Mouse (Mus musculus) heart, embryonic 13.5 days (tissue): ENCODE results near the gene Sox5. TPM values are rescaled to one million over a fixed set of nuclear protein-coding genes. Genes with fewer than 3 reads are reported as not detected.

ENCODE experiments used
- ATAC-seq: fragments of 200-750 bp; cut with Nextera tagmentation; 2 replicates; pipeline ENCODE4 v1.8.0; 2017; ENCODE audit warnings: moderate TSS enrichment; ENCODE audit not compliant: insufficient number of reproducible peaks, low FRiP score, low TSS enrichment; ENCODE audit errors: extremely low read depth
- H3K27ac ChIP-seq: fragments of 300-500 bp; sonication (generic); replicated peaks from 2 replicates; pipeline ENCODE4 v1.5.1; 2015; ENCODE audit warnings: moderate library complexity, mild to moderate bottlenecking, inconsistent platforms
- H3K27me3 ChIP-seq: fragments of 300-500 bp; sonication (generic); replicated peaks from 2 replicates; pipeline ENCODE4 v1.6.1; 2015; ENCODE audit warnings: mild to moderate bottlenecking, inconsistent platforms
- H3K36me3 ChIP-seq: fragments of 300-500 bp; sonication (generic); 2 replicates; pipeline ENCODE4 v1.6.1; 2015; ENCODE audit warnings: mild to moderate bottlenecking, inconsistent platforms
- H3K4me1 ChIP-seq: fragments of 300-500 bp; sonication (generic); 2 replicates; pipeline ENCODE4 v1.6.1; 2015; ENCODE audit warnings: inconsistent platforms
- H3K4me2 ChIP-seq: fragments of 300-500 bp; sonication (generic); 2 replicates; pipeline ENCODE4 v1.6.1; 2015; ENCODE audit warnings: inconsistent platforms, mild to moderate bottlenecking, moderate library complexity
- H3K4me3 ChIP-seq: fragments of 300-500 bp; sonication (generic); 2 replicates; pipeline ENCODE4 v1.5.1; 2015; ENCODE audit warnings: moderate library complexity, mild to moderate bottlenecking, inconsistent platforms
- H3K9ac ChIP-seq: fragments of 300-500 bp; sonication (generic); 2 replicates; pipeline ENCODE4 v1.6.1; 2015; ENCODE audit warnings: inconsistent platforms, mild to moderate bottlenecking, moderate library complexity
- H3K9me3 ChIP-seq: fragments of 300-500 bp; sonication (generic); 2 replicates; pipeline ENCODE4 v1.6.1; 2016; ENCODE audit warnings: inconsistent platforms
- WGBS: fragments of 180-500 bp; shearing (Covaris S2); methylation state at CpG from one replicate; pipeline ENCODE4 v1.1.7; 2015; ENCODE audit warnings: mixed read lengths; 5-methylcytosine and 5-hydroxymethylcytosine counted together
- polyA plus RNA-seq: library from polyadenylated mRNA; unstranded; fragments of >200 nt; fragmentation: Nextera tagmentation; extraction: Ambion mirVana; gene quantifications from 2 replicates; pipeline ENCODE4 v1.2.1, GENCODE M21; 2015

The Sox5 gene
- polyA plus RNA-seq, 1 experiment from 2014 or later, result 12.1 TPM

DNA sequence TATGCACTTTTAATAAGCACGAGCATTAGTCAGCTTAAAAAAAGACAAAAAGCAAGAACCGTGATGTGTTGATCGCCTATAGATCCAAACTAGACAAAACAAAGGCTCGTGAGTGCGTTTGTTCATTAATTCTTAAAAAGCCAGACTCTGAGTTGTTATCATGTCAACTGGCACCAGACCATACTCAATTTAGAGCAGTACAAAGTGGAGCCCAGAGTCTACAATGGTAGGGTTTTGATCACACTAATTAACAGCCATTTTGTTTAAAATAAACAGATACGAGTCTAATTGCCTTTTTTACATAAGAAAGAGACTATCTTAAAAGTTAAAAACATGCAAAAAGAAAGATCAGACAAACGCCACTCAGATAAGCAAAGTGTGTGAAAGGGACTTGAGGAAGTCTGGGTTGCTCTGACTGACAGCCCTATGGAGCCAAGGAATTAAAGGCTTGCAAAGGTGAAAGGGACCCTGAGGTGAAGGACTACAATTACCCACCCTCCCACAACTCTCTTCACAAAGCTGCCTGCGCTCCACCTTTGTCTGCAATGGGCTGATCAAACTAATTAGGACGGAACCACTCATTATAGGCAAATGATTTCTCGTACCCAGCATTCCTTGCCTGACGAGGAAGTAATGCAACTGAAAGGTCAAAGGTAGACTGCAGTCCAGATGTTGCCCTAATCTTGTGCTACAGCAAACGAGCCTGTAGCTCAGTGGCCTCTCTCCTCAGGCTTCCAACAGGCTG, 100.6 kb downstream of the Sox5 start:
- 61% methylated on average over 12 of the region's 12 CpGs for WGBS
- Histone ChIP-seq H3K36me3 (no peaks in the 10 kb centered on the region), H3K27me3 (no peaks in the 10 kb centered on the region), H3K4me1 (no peaks in the 10 kb centered on the region), H3K9me3 (no peaks in the 10 kb centered on the region), H3K9ac (no peak overlapping the region), H3K4me3 (no peak overlapping the region), H3K4me2 (no peak overlapping the region), H3K27ac (no peak overlapping the region)
- no peak for ATAC-seq

DNA sequence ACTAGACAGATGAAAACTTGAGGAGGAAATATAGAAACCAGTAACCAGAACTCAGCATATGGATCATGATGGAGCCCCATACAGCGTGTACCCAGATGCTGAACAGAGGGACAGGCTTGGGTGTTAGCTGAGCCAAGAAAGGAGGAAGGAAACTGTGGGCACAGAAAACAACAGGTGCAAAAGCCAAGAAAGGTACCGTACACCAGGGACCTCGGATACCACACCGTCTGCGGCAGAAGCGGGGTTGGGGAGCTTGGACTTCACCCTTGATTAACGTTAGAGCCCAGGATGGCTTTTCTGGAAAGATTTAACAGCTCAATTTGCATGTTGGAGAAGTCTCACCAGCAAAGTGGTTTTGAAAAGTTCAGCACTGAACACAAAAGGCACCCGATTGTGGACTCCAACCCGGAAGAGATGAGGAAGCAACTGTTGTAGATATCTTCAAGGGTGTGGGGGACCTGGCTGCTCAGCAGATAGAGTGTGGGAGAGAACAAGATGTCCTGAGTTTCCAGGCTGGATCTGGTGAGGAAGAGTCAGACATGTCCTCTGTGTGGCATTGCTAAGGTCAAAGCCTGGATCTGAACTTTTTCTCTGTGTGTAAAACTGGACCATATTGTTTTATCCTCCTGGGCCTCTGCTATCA, 104.2 kb downstream of the Sox5 start:
- no peaks in the 10 kb centered on the region for H3K36me3 ChIP-seq
- no peak overlapping the region for H3K4me3 ChIP-seq
- H3K4me2 ChIP-seq, result no peak overlapping the region
- 79% methylated on average over 9 of the region's 9 CpGs for WGBS
- no peaks in the 10 kb centered on the region for H3K9me3 ChIP-seq
- ATAC-seq, result no peak
- H3K27me3 ChIP-seq, result no peaks in the 10 kb centered on the region
- no peak overlapping the region for H3K27ac ChIP-seq
- H3K9ac ChIP-seq, result no peak overlapping the region
- H3K4me1 ChIP-seq, result no peaks in the 10 kb centered on the region

DNA sequence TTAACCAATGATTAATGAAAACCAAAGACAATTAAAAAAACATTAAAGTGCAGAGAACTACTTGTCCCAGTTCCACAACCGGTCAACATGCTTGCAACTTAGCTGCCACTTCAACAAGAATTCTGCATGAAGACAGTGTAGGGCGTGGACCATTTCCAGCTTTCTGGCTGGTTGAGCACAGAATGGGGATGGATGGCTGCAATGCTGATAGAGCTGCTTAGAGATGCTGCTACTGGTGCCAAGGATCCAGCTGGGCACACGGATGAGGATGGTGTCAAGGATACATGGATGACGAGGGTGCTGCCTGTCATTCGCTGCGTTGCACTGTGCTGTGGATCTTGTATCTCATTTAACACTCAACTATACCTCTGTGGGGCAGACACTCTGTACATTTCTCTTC, 106.7 kb downstream of the Sox5 start:
- H3K4me3 ChIP-seq, result no peak overlapping the region
- WGBS, result 84% methylated on average over 6 of the region's 6 CpGs

GRCm38 (mm10) chr6:144673906-144674305, 107.9 kb downstream of the Sox5 start:
- Histone ChIP-seq H3K9me3 (no peaks in the 10 kb centered on the region), H3K4me2 (no peak overlapping the region), H3K27me3 (no peaks in the 10 kb centered on the region), H3K27ac (no peak overlapping the region), H3K36me3 (no peaks in the 10 kb centered on the region), H3K9ac (no peak overlapping the region), H3K4me1 (no peaks in the 10 kb centered on the region), H3K4me3 (no peak overlapping the region)
- 77% methylated on average over 8 of the region's 8 CpGs for WGBS
- ATAC-seq, result no peak

More for the DNA sequence above, 106.7 kb downstream of the Sox5 start:
- no peak overlapping the region for H3K27ac ChIP-seq
- H3K27me3 ChIP-seq, result no peaks in the 10 kb centered on the region
- H3K9ac ChIP-seq, result no peak overlapping the region
- no peak overlapping the region for H3K4me2 ChIP-seq
- H3K36me3 ChIP-seq, result no peaks in the 10 kb centered on the region
- no peaks in the 10 kb centered on the region for H3K4me1 ChIP-seq
- H3K9me3 ChIP-seq, result no peaks in the 10 kb centered on the region
- ATAC-seq, result no peak

GRCm38 (mm10) chr6:144670433-144671167, 111.2 kb downstream of the Sox5 start:
- Histone ChIP-seq H3K9ac (no peak overlapping the region), H3K27ac (no peak overlapping the region), H3K4me3 (no peak overlapping the region), H3K27me3 (no peaks in the 10 kb centered on the region), H3K4me2 (no peak overlapping the region), H3K36me3 (no peaks in the 10 kb centered on the region), H3K9me3 (0 out of 2 replicates have a peak, but pooled peaks cover 3% of the 10 kb centered on the region), H3K4me1 (no peaks in the 10 kb centered on the region)
- WGBS, result 40% methylated on average over 3 of the region's 3 CpGs
- no peak for ATAC-seq

- Histone ChIP-seq H3K9ac (no peak overlapping the region), H3K9me3 (0 out of 2 replicates have a peak, but pooled peaks cover 3% of the 10 kb centered on the region), H3K36me3 (no peaks in the 10 kb centered on the region), H3K4me1 (no peaks in the 10 kb centered on the region), H3K27me3 (no peaks in the 10 kb centered on the region), H3K4me3 (no peak overlapping the region), H3K4me2 (no peak overlapping the region), H3K27ac (no peak overlapping the region)
- WGBS, result 85% methylated on average over 6 of the region's 6 CpGs
- ATAC-seq, result no peak
Observed at GRCm38 (mm10) chr6:144666617-144667016, 115.2 kb downstream of the Sox5 start.

DNA sequence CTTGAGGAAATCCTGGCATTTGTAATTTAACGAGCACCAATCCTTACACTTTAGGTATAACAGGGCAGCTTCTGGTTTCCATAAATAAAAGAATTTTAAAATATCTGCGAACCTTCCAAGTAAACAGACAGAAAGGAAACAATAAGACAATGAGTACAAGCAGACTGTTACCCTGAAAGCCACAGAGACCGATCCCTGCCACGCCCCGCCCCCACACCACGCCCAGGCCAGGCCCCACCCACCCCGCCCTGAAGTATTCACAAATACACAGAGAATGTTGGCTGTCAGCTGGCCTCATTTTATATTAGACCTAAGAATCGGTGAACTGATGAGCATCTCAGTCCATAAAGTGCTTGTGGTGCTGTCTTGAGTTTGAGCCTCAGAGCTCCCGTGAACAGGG, 117.0 kb downstream of the Sox5 start:
- ATAC-seq, result no peak
- WGBS, result 74% methylated on average over 9 of the region's 9 CpGs

GRCm38 (mm10) chr6:144663516-144664074, 118.2 kb downstream of the Sox5 start:
- Histone ChIP-seq H3K4me2 (no peak overlapping the region), H3K9ac (no peak overlapping the region), H3K27me3 (no peaks in the 10 kb centered on the region), H3K9me3 (0 out of 2 replicates have a peak, but pooled peaks cover 3% of the 10 kb centered on the region), H3K4me3 (no peak overlapping the region), H3K27ac (no peak overlapping the region), H3K4me1 (no peaks in the 10 kb centered on the region), H3K36me3 (no peaks in the 10 kb centered on the region)
- WGBS, result 66% methylated on average over 4 of the region's 4 CpGs
- no peak for ATAC-seq

More for the DNA sequence above, 117.0 kb downstream of the Sox5 start:
- Histone ChIP-seq H3K36me3 (no peaks in the 10 kb centered on the region), H3K4me2 (no peak overlapping the region), H3K9ac (no peak overlapping the region), H3K27me3 (no peaks in the 10 kb centered on the region), H3K9me3 (0 out of 2 replicates have a peak, but pooled peaks cover 3% of the 10 kb centered on the region), H3K27ac (no peak overlapping the region), H3K4me3 (no peak overlapping the region), H3K4me1 (no peaks in the 10 kb centered on the region)

- H3K9ac ChIP-seq, result no peak overlapping the region
- 66% methylated on average over 10 of the region's 10 CpGs for WGBS
- H3K4me2 ChIP-seq, result no peak overlapping the region
- no peaks in the 10 kb centered on the region for H3K36me3 ChIP-seq
- H3K27me3 ChIP-seq, result no peaks in the 10 kb centered on the region
- no peak overlapping the region for H3K27ac ChIP-seq
- no peak overlapping the region for H3K4me3 ChIP-seq
- H3K4me1 ChIP-seq, result no peaks in the 10 kb centered on the region
- no peaks in the 10 kb centered on the region for H3K9me3 ChIP-seq
- no peak for ATAC-seq
Observed at GRCm38 (mm10) chr6:144659115-144660108, 122.4 kb downstream of the Sox5 start.

DNA sequence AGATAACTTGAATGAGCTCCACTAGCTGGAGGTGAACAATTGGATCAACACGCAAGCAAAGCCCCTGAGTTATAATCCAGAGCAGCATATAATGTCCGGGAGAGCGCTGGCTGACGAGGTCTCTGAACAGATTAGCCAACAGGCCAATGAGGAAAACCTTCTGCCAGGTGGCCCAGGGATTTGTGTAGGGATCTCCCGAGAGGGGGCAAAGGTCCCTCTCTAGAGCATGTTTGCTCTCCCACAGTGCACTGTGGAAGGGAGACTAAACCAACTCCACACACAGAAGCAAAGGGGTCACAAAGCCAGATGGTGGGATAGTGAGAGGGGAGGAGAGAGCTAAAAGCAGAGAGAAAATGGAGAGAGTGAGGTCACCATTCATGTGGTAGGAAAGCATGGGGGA, 128.9 kb downstream of the Sox5 start:
- Histone ChIP-seq H3K27ac (no peak overlapping the region), H3K4me2 (no peak overlapping the region), H3K27me3 (no peaks in the 10 kb centered on the region), H3K36me3 (no peaks in the 10 kb centered on the region), H3K9me3 (no peaks in the 10 kb centered on the region), H3K4me3 (no peak overlapping the region), H3K9ac (no peak overlapping the region), H3K4me1 (peaks cover 17% of the 10 kb centered on the region)
- ATAC-seq, result no peak
- WGBS, result 72% methylated on average over 5 of the region's 5 CpGs
